Mouse (Mus musculus) stomach, embryonic 15.5 days (tissue): ENCODE results near the gene Ppfia1. TPM values are rescaled to one million over a fixed set of nuclear protein-coding genes. Genes with fewer than 3 reads are reported as not detected.

Experiments
- ATAC-seq: fragments of 200-750 bp; cut with Nextera tagmentation; 2 replicates; pipeline ENCODE4 v1.8.0; 2017; ENCODE audit warnings: low read depth, moderate number of reproducible peaks, moderate TSS enrichment; ENCODE audit not compliant: insufficient read depth, low FRiP score
- H3K27ac ChIP-seq: fragments of 300-500 bp; sonication (generic); 2 replicates; pipeline ENCODE4 v1.5.1; 2015; ENCODE audit warnings: mild to moderate bottlenecking, inconsistent platforms
- H3K27me3 ChIP-seq: fragments of 300-500 bp; sonication (generic); replicated peaks from 2 replicates; pipeline ENCODE4 v1.6.1; 2015; ENCODE audit warnings: inconsistent platforms
- H3K36me3 ChIP-seq: fragments of 300-500 bp; sonication (generic); 2 replicates; pipeline ENCODE4 v1.6.1; 2015; ENCODE audit warnings: inconsistent platforms
- H3K4me1 ChIP-seq: fragments of 300-500 bp; sonication (generic); 2 replicates; pipeline ENCODE4 v1.6.1; 2015; ENCODE audit warnings: inconsistent platforms
- H3K4me2 ChIP-seq: fragments of 300-500 bp; sonication (generic); 2 replicates; pipeline ENCODE4 v1.6.1; 2015; ENCODE audit warnings: mild to moderate bottlenecking, inconsistent platforms
- H3K4me3 ChIP-seq: fragments of 300-500 bp; sonication (generic); replicated peaks from 2 replicates; pipeline ENCODE4 v1.5.1; 2015; ENCODE audit warnings: inconsistent platforms
- H3K9ac ChIP-seq: fragments of 300-500 bp; sonication (generic); 2 replicates; pipeline ENCODE4 v1.6.1; 2015; ENCODE audit warnings: inconsistent platforms
- H3K9me3 ChIP-seq: fragments of 300-500 bp; sonication (generic); 2 replicates; pipeline ENCODE4 v1.6.1; 2016; ENCODE audit warnings: inconsistent platforms
- WGBS: fragments of 180-500 bp; shearing (Covaris S2); methylation state at CpG from one replicate; pipeline ENCODE4 v1.1.7; 2015; 5-methylcytosine and 5-hydroxymethylcytosine counted together
- polyA plus RNA-seq: library from polyadenylated mRNA; unstranded; fragments of >200 nt; fragmentation: Nextera tagmentation; extraction: Ambion mirVana; gene quantifications from 2 replicates; pipeline ENCODE4 v1.2.1, GENCODE M21; 2015

The Ppfia1 gene
- polyA plus RNA-seq, 1 experiment from 2014 or later = 35.2 TPM

GRCm38 (mm10) chr7:144448186-144448585 lies 105.3 kb downstream of the Ppfia1 start:
- peaks cover 56% of the 10 kb centered on the region for H3K36me3 ChIP-seq
- 82% methylated on average over 1 of the region's 1 CpGs for WGBS
- no peak overlapping the region for H3K4me3 ChIP-seq
- no peak for ATAC-seq
- no peaks in the 10 kb centered on the region for H3K4me1 ChIP-seq
- no peak overlapping the region for H3K27ac ChIP-seq
- no peak overlapping the region for H3K4me2 ChIP-seq
- H3K27me3 ChIP-seq = no peaks in the 10 kb centered on the region
- H3K9me3 ChIP-seq = no peaks in the 10 kb centered on the region
- H3K9ac ChIP-seq = no peak overlapping the region

GRCm38 (mm10) chr7:144447146-144447545 lies 106.4 kb downstream of the Ppfia1 start:
- Histone ChIP-seq H3K9ac (no peak overlapping the region), H3K9me3 (no peaks in the 10 kb centered on the region), H3K27me3 (no peaks in the 10 kb centered on the region), H3K4me1 (no peaks in the 10 kb centered on the region), H3K27ac (no peak overlapping the region), H3K4me2 (no peak overlapping the region), H3K4me3 (no peak overlapping the region), H3K36me3 (peaks cover 54% of the 10 kb centered on the region)
- no peak for ATAC-seq
- 89% methylated on average over 3 of the region's 3 CpGs for WGBS

- H3K9ac ChIP-seq = no peak overlapping the region
- WGBS = 84% methylated on average over 7 of the region's 7 CpGs
- no peak for ATAC-seq
- H3K4me2 ChIP-seq = no peak overlapping the region
- no peaks in the 10 kb centered on the region for H3K9me3 ChIP-seq
- H3K36me3 ChIP-seq = peaks cover 58% of the 10 kb centered on the region
- no peak overlapping the region for H3K27ac ChIP-seq
- no peaks in the 10 kb centered on the region for H3K4me1 ChIP-seq
- no peak overlapping the region for H3K4me3 ChIP-seq
- no peaks in the 10 kb centered on the region for H3K27me3 ChIP-seq
Measured at GRCm38 (mm10) chr7:144444788-144445187, 108.7 kb downstream of the Ppfia1 start.

- Histone ChIP-seq H3K4me1 (no peaks in the 10 kb centered on the region), H3K9ac (no peak overlapping the region), H3K27me3 (no peaks in the 10 kb centered on the region), H3K4me3 (no peak overlapping the region), H3K4me2 (no peak overlapping the region), H3K27ac (no peak overlapping the region), H3K36me3 (peaks cover 62% of the 10 kb centered on the region), H3K9me3 (no peaks in the 10 kb centered on the region)
- ATAC-seq = no peak
- 88% methylated on average over 4 of the region's 4 CpGs for WGBS
Measured at GRCm38 (mm10) chr7:144441976-144442375, 111.6 kb downstream of the Ppfia1 start.

- Histone ChIP-seq H3K36me3 (peaks cover 62% of the 10 kb centered on the region), H3K9ac (no peak overlapping the region), H3K9me3 (no peaks in the 10 kb centered on the region), H3K27ac (no peak overlapping the region), H3K4me1 (no peaks in the 10 kb centered on the region), H3K4me3 (no peak overlapping the region), H3K27me3 (no peaks in the 10 kb centered on the region), H3K4me2 (no peak overlapping the region)
- no peak for ATAC-seq
- 92% methylated on average over 11 of the region's 11 CpGs for WGBS
Measured at GRCm38 (mm10) chr7:144441466-144441865, 112.1 kb downstream of the Ppfia1 start.

- Histone ChIP-seq H3K36me3 (peaks cover 50% of the 10 kb centered on the region), H3K4me2 (no peak overlapping the region)
- WGBS = 97% methylated on average over 7 of the region's 7 CpGs
Measured at GRCm38 (mm10) chr7:144438811-144439210, 114.7 kb downstream of the Ppfia1 start.

GRCm38 (mm10) chr7:144432920-144433319 lies 120.6 kb downstream of the Ppfia1 start:
- Histone ChIP-seq H3K4me3 (no peak overlapping the region), H3K9me3 (no peaks in the 10 kb centered on the region), H3K4me2 (no peak overlapping the region), H3K36me3 (peaks cover 14% of the 10 kb centered on the region), H3K4me1 (no peaks in the 10 kb centered on the region), H3K27ac (no peak overlapping the region), H3K9ac (no peak overlapping the region), H3K27me3 (no peaks in the 10 kb centered on the region)
- ATAC-seq = no peak
- 55% methylated on average over 2 of the region's 2 CpGs for WGBS

More at GRCm38 (mm10) chr7:144438811-144439210, 114.7 kb downstream of the Ppfia1 start:
- no peaks in the 10 kb centered on the region for H3K27me3 ChIP-seq
- no peak overlapping the region for H3K9ac ChIP-seq
- no peak overlapping the region for H3K4me3 ChIP-seq
- no peaks in the 10 kb centered on the region for H3K4me1 ChIP-seq
- ATAC-seq = no peak
- H3K9me3 ChIP-seq = no peaks in the 10 kb centered on the region
- no peak overlapping the region for H3K27ac ChIP-seq

- Histone ChIP-seq H3K36me3 (no peaks in the 10 kb centered on the region), H3K27me3 (no peaks in the 10 kb centered on the region), H3K9ac (no peak overlapping the region), H3K4me1 (no peaks in the 10 kb centered on the region), H3K4me3 (no peak overlapping the region), H3K9me3 (no peaks in the 10 kb centered on the region), H3K27ac (no peak overlapping the region), H3K4me2 (no peak overlapping the region)
- ATAC-seq = no peak
- 89% methylated on average over 3 of the region's 3 CpGs for WGBS
Measured at GRCm38 (mm10) chr7:144427460-144427859, 126.1 kb downstream of the Ppfia1 start.

Other genes with a start within 250 kb of the Ppfia1 start
- 164 and 169 TPM in 2 replicates for gene Cttn, start 82.7 kb downstream of the Ppfia1 start, polyA plus RNA-seq
- gene Fadd, start 28.7 kb upstream of the Ppfia1 start, polyA plus RNA-seq = 11.7 TPM in 2 replicates
- gene Ano1, start 198.2 kb upstream of the Ppfia1 start, polyA plus RNA-seq = 47.6 and 48.8 TPM in 2 replicates